Mouse (Mus musculus) olfactory bulb, adult 2 months (tissue): ENCODE measurements around the gene Neurl1a. TPM values are rescaled to one million over a fixed set of nuclear protein-coding genes. Genes with fewer than 3 reads are reported as not detected.

ENCODE experiments used
- H3K27ac ChIP-seq: fragments of 200-500 bp; 2 replicates; pipeline ENCODE4 v1.5.1; 2012; ENCODE audit warnings: low read depth, low read length; ENCODE audit not compliant: insufficient read depth
- H3K4me1 ChIP-seq: fragments of 200-500 bp; 2 replicates; pipeline ENCODE4 v1.6.1; 2012; ENCODE audit warnings: low read length; ENCODE audit not compliant: control insufficient read depth, insufficient read depth
- H3K4me3 ChIP-seq: fragments of 200-500 bp; 2 replicates; pipeline ENCODE4 v1.5.1; 2012; ENCODE audit warnings: mild to moderate bottlenecking, low read depth, low read length, moderate library complexity; ENCODE audit not compliant: insufficient read depth
- CTCF ChIP-seq: fragments of 200-500 bp; IDR thresholded peaks from 2 replicates; pipeline ENCODE4 v1.5.1; 2012; ENCODE audit warnings: low read depth, mild to moderate bottlenecking, low read length, moderate library complexity; ENCODE audit not compliant: insufficient read depth
- POLR2A ChIP-seq: fragments of 200-500 bp; IDR thresholded peaks from 2 replicates; pipeline ENCODE4 v1.6.1; 2012; ENCODE audit warnings: mild to moderate bottlenecking, low read depth, low read length, moderate library complexity; ENCODE audit not compliant: insufficient read depth
- WGBS: fragments of 180-500 bp; shearing (Covaris S2); methylation state at CpG from one replicate; pipeline ENCODE4 v1.1.7; 2018; 5-methylcytosine and 5-hydroxymethylcytosine counted together
- polyA plus RNA-seq: library from polyadenylated mRNA; stranded (reverse); fragments of >200 nt; gene quantifications from 2 replicates; pipeline ENCODE4 v1.2.4, GENCODE M21; 2012; ENCODE audit warnings: low replicate concordance; ENCODE audit not compliant: missing spikeins, insufficient read depth, insufficient read length

Gene Neurl1a
- polyA plus RNA-seq, 1 experiment, result not detected

DNA sequence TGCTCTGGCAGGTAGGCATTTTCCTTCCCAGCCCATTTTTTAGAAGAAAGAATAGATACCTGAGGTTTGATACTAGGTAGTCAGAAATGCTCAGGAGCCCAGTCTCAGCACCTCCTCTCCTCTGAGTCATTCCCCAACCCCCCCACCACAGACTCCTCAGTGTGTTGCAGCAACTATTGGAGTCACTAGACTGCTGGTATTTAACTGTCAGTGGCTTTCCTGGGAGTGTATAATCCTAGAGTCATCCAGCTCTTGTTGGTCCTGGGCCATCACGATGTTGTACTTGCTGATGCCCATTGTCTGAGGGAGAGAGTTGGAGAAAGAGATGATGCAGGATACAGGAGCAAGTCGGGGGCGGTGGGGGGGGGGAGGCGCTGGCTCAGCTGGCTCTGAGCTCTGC is 42.4 kb downstream of the Neurl1a start:
- no peak overlapping the region for H3K27ac ChIP-seq
- H3K4me3 ChIP-seq, result no peak overlapping the region

DNA sequence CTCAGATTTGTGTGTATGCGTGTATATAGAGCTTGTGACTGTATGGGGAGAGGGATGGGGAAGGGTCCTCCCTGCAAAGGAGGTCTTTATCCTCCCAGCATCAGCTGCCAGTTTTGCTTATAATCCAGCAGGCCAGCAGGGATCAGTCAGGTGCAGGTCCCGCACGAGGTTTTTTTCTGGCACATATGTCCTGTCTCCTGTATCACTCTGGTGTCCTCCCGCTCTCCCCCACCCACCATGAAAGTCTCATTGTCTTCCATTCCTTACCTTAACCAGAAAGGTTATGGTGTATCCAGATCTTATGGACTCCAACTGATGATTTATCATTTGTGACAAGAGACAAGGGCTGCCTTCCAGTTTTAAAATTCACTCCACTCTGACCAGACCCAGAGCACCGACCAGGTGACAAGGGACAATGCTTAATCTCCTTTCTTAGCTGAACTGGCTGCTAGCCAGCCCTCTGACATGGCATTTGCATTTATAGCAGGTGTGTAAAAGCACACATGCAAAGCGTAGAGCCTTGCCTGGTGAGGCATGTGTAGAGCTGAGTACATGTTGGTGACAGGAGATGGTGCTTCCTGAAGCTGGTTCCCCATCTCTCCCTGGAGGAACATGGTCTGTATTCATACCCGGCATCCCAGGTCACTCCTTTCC is 43.0 kb downstream of the Neurl1a start:
- Histone ChIP-seq H3K4me3 (no peak overlapping the region), H3K4me1 (peaks cover 33% of the 10 kb centered on the region), H3K27ac (no peak overlapping the region)
- TF ChIP-seq POLR2A (no peak), CTCF (no peak)
- WGBS, result 80% methylated on average over 7 of the region's 7 CpGs

More for the DNA sequence above, 42.4 kb downstream of the Neurl1a start:
- H3K4me1 ChIP-seq, result peaks cover 33% of the 10 kb centered on the region
- no peak for TF ChIP-seq CTCF
- no peak for TF ChIP-seq POLR2A
- WGBS, result 41% methylated on average over 4 of the region's 4 CpGs

DNA sequence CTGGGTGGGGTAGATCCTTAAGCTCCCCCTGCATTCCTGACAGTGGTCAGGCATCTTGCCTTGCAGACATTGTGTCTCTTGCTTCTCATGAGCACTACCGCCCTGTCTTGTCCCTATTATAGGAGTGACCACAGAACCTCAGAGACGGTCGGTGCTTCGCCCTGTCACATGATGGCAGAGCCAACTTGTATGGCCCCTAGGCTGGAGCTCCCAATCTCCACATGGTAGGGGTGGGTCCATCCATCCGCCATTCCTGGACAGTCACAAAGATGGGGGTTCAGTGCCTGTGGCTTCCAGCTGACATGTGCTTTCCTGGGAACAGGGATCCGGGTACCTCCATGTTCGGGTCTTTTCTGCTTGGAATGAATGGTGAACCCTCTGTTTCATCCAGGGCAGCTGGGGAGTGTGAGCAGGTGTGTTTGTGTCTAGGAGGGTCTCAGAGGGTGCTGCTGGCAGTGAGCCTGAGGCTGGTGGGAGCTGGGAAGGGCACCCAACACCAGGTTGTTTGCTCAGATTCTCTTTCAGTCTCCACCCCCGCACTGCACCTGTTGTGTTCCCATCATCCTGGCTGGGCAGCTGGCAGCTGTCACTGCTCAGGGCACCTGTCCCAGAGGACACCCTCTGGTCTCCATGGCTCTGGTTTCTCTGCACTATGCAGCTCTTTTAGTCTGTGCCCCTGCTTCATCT is 43.7 kb downstream of the Neurl1a start:
- 88% methylated on average over 8 of the region's 8 CpGs for WGBS

DNA sequence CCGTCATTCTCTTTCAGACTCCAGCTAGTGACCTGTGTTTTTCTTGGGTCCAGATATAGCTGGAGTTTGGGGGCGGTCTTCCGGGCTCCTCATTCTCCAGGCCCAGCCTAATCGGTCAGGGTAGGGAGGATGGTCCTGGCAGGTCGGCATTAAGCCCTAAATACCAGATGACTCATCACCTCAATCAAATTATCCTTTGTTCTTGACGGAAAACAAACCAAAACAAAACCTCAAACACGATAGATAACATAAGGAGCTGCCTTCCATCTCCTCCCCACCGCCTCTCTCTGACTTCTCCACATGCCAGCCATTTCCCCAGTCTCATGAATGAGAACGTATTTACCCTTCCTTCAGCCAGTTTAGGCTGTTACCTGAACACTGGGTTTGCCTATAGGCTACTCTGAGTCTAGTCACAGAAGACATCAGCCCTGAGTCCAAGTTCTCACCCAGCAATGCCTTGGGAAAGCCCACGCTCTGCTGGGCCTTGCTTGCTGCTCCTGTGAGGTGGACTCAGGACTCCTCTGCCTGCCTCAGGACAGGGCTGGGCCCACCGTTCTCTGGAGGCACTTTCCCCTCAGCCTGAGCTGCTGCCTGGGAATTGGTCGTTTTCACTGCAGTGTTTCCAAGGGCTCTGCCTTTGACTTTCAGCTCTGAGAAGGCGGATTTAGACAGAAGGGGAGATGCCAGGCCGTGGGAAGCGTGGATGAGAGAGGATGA is 44.4 kb downstream of the Neurl1a start:
- Histone ChIP-seq H3K27ac (no peak overlapping the region), H3K4me3 (no peak overlapping the region), H3K4me1 (peaks cover 33% of the 10 kb centered on the region)
- TF ChIP-seq CTCF (no peak), POLR2A (no peak)
- WGBS, result 61% methylated on average over 15 of the region's 15 CpGs

More for the DNA sequence above, 43.7 kb downstream of the Neurl1a start:
- TF ChIP-seq POLR2A, result no peak
- H3K27ac ChIP-seq, result no peak overlapping the region
- peaks cover 33% of the 10 kb centered on the region for H3K4me1 ChIP-seq
- H3K4me3 ChIP-seq, result no peak overlapping the region

DNA sequence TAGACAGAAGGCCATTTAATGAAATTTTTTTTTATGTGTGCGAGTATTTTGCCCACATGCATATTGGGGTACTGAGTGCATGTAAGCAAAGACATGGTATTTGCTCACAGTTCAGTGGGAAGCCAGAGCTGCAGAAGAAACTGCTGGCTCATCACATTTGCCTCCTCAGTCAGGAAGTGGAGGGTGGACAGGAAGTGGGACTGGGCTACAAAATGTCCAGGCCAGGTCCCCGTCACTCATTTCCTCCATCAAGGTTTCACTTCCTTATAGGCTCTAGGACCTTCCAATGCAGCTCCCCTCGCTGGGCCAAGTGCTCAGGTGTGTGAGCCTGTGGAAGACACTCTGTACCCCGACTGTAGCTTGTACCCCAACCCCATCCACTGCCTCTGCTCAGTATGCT is 46.1 kb downstream of the Neurl1a start:
- no peak for TF ChIP-seq POLR2A
- Histone ChIP-seq H3K4me3 (no peak overlapping the region), H3K27ac (no peak overlapping the region), H3K4me1 (peaks cover 43% of the 10 kb centered on the region)
- WGBS, result 94% methylated on average over 4 of the region's 4 CpGs

DNA sequence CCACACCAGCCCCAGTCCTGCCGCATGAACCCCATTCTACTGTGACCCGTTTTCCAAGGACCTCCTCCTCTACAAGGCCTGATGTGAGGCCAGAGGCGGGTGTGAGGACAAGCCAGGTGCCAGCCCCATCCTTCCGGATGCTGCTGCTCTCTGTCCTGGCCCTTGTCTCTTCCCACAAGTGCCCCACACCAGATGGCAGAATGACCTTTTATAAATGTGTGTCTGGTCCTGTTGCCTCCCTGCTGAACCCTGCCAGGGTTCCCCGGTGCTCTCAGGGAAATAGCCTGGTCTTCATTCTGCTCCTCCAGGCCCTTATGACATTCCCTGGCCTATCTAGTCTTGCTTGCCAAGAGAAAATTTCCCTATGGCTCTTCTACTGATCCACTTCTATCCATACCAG is 47.2 kb downstream of the Neurl1a start:
- Histone ChIP-seq H3K4me3 (no peak overlapping the region), H3K4me1 (peaks cover 47% of the 10 kb centered on the region), H3K27ac (no peak overlapping the region)
- WGBS, result 90% methylated on average over 5 of the region's 5 CpGs
- TF ChIP-seq CTCF (no peak), POLR2A (no peak)

DNA sequence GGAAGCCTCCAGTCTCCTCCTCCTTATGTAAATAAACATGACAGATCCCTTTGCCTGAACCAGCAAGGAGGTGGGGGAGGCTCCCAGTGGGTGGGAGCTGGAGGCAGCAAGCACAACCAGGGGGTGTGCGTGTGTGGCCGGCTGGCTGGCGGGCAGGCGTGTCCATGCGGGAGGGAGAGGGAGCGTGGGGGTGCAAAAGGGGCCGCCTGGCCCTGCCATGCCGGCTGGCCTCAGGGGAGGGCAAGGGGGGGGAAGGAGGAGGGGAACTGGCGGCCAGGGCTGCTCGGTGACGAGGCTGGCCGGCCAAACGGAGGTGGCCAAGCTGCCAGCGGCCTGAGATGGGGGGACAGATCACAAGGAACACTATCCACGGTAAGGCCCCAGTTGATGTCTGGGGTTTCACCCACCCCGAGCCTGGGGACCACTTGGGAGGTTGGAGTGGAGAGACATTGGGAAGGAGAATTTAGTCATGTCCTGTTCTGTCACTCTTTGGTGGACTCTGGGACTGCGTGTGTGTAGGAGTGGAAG is 50.2 kb downstream of the Neurl1a start:
- peak overlapping the region; percentile 37 for H3K4me3 ChIP-seq
- 7% methylated on average over 17 of the region's 17 CpGs for WGBS
- H3K4me1 ChIP-seq, result peaks cover 32% of the 10 kb centered on the region
- TF ChIP-seq POLR2A (no peak), CTCF (no peak)
- peak overlapping the region; percentile 62 for H3K27ac ChIP-seq

DNA sequence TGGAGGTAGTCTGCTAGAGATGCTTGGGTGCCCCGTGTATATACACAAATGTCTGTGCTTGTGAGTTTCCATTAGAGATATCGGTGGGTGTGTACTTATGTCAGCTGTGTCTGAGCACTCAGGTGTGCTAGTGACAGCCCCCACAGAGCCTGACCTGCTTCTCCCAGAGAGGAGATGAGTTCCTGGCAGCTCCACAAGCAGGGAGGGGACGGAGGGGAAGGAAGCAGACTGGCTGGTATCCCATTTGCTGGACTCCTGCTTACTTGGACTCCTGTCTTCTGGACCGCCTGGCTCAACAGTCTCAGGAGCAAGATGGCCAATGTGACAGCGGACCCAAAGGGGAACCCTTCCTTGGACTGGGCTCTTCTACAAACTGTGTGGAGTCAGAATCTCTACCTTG is 50.8 kb downstream of the Neurl1a start:
- TF ChIP-seq POLR2A, result no peak
- TF ChIP-seq CTCF, result no peak
- peak overlapping the region; percentile 37 for H3K4me3 ChIP-seq
- 82% methylated on average over 5 of the region's 5 CpGs for WGBS
- H3K4me1 ChIP-seq, result peaks cover 32% of the 10 kb centered on the region
- H3K27ac ChIP-seq, result no peak overlapping the region

DNA sequence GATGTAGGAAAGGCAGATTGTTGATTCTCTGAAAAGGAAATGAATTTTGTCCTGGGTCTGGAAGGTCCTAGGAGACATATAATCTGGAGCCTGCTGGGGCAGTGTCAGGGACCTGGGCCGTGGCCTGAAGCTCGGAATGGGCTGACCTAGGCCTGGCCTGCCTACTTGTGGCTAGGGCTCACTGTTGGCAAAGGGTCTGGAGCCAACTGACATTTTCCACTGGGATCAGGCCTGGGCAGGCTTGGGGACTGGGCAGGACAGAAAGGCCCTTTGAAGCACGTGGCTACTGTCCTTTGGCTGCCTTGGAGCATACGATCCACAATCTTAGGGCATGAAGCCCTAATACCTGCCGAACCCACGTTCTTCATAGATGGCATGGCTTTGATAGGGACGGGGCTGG is 51.5 kb downstream of the Neurl1a start:
- H3K27ac ChIP-seq, result no peak overlapping the region
- TF ChIP-seq CTCF, result no peak
- no peak for TF ChIP-seq POLR2A
- over 99% methylated on average over 7 of the region's 7 CpGs for WGBS

More for the DNA sequence above, 51.5 kb downstream of the Neurl1a start:
- H3K4me3 ChIP-seq, result no peak overlapping the region
- H3K4me1 ChIP-seq, result peaks cover 32% of the 10 kb centered on the region
